Mouse (Mus musculus): ENCODE results near the gene Rnf213. TPM values are rescaled to one million over a fixed set of nuclear protein-coding genes. Genes with fewer than 3 reads are reported as not detected.

Rnf213 gene
- polyA plus RNA-seq (2012; ENCODE audit: insufficient read depth, insufficient read length, low replicate concordance, missing spikeins): not detected in 2 replicates

GRCm38 (mm10) chr11:119392800-119393482 lies at the start of gene Rnf213:
TSS of gene Rnf213 (plus strand) at chr11:119393100.
- WGBS: 4% methylated on average over 19 of the region's 19 CpGs
- H3K27ac ChIP-seq (ENCODE audit: insufficient read depth, low read depth, low read length): peak within 1 kb of the TSS; percentile 5; the same call in 1 of the 2 replicates
- TF ChIP-seq CTCF (IDR thresholded peaks at IDR 0.05; ENCODE audit: insufficient read depth, low read depth, low read length): no peak
- TF ChIP-seq POLR2A (IDR thresholded peaks at IDR 0.05; ENCODE audit: insufficient read depth, low read depth, low read length): no peak
- peaks cover 23% of the 10 kb centered on the region for H3K4me1 ChIP-seq (ENCODE audit: control insufficient read depth, insufficient read depth, low read length)
- peak within 1 kb of the TSS; percentile 47 for H3K4me3 ChIP-seq (ENCODE audit: insufficient read depth, low read depth, low read length)

GRCm38 (mm10) chr11:119344178-119344577 lies 48.7 kb upstream of the Rnf213 start:
- TF ChIP-seq CTCF (IDR thresholded peaks at IDR 0.05; ENCODE audit: insufficient read depth, low read depth, low read length): no peak
- TF ChIP-seq POLR2A (IDR thresholded peaks at IDR 0.05; ENCODE audit: insufficient read depth, low read depth, low read length): no peak
- H3K4me1 ChIP-seq (ENCODE audit: control insufficient read depth, insufficient read depth, low read length): peaks cover 9% of the 10 kb centered on the region; the same call in 1 of the 2 replicates
- H3K4me3 ChIP-seq (ENCODE audit: insufficient read depth, low read depth, low read length): no peak overlapping the region
- no peak overlapping the region for H3K27ac ChIP-seq (ENCODE audit: insufficient read depth, low read depth, low read length)
- 87% methylated on average over 8 of the region's 8 CpGs for WGBS

GRCm38 (mm10) chr11:119344865-119345264 lies 48.0 kb upstream of the Rnf213 start:
- peaks cover 9% of the 10 kb centered on the region; the same call in 1 of the 2 replicates for H3K4me1 ChIP-seq (ENCODE audit: control insufficient read depth, insufficient read depth, low read length)
- H3K4me3 ChIP-seq (ENCODE audit: insufficient read depth, low read depth, low read length): no peak overlapping the region
- TF ChIP-seq POLR2A (IDR thresholded peaks at IDR 0.05; ENCODE audit: insufficient read depth, low read depth, low read length) (no peak), CTCF (IDR thresholded peaks at IDR 0.05; ENCODE audit: insufficient read depth, low read depth, low read length) (no peak)
- H3K27ac ChIP-seq (ENCODE audit: insufficient read depth, low read depth, low read length): no peak overlapping the region
- WGBS: 61% methylated on average over 6 of the region's 6 CpGs

DNA sequence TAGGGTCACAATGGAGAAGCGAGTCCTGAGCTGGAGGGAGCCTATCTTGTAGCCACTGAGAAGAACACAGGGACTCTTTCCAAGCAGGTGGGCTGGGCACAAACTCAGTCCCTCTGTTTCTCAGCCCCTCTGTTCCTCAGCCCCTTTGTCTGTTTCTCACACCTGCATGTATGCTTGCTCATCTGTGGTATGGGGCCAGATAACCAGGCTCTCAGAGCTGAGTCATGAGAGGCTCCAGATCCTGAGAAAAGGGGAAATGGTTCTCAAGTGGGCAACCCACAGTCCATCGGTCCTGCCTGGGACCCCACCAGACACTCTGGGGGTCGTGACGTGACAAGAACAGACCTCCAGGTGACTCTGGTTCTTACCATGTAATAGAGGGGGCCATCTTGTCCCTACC lies 45.8 kb upstream of the Rnf213 start:
- Histone ChIP-seq H3K27ac (ENCODE audit: insufficient read depth, low read depth, low read length) (no peak overlapping the region), H3K4me1 (ENCODE audit: control insufficient read depth, insufficient read depth, low read length) (peaks cover 9% of the 10 kb centered on the region; the same call in 1 of the 2 replicates), H3K4me3 (ENCODE audit: insufficient read depth, low read depth, low read length) (no peak overlapping the region)
- TF ChIP-seq CTCF (IDR thresholded peaks at IDR 0.05; ENCODE audit: insufficient read depth, low read depth, low read length) (no peak), POLR2A (IDR thresholded peaks at IDR 0.05; ENCODE audit: insufficient read depth, low read depth, low read length) (no peak)
- 94% methylated on average over 4 of the region's 4 CpGs for WGBS

GRCm38 (mm10) chr11:119352113-119352512 lies 40.8 kb upstream of the Rnf213 start:
- H3K4me3 ChIP-seq (ENCODE audit: insufficient read depth, low read depth, low read length): no peak overlapping the region
- peaks cover 14% of the 10 kb centered on the region for H3K4me1 ChIP-seq (ENCODE audit: control insufficient read depth, insufficient read depth, low read length)
- no peak overlapping the region for H3K27ac ChIP-seq (ENCODE audit: insufficient read depth, low read depth, low read length)
- WGBS: 83% methylated on average over 7 of the region's 7 CpGs
- TF ChIP-seq CTCF (IDR thresholded peaks at IDR 0.05; ENCODE audit: insufficient read depth, low read depth, low read length) (no peak), POLR2A (IDR thresholded peaks at IDR 0.05; ENCODE audit: insufficient read depth, low read depth, low read length) (no peak)

- Histone ChIP-seq H3K4me3 (ENCODE audit: insufficient read depth, low read depth, low read length) (no peak overlapping the region), H3K4me1 (ENCODE audit: control insufficient read depth, insufficient read depth, low read length) (peaks cover 14% of the 10 kb centered on the region), H3K27ac (ENCODE audit: insufficient read depth, low read depth, low read length) (no peak overlapping the region)
- WGBS: 91% methylated on average over 4 of the region's 4 CpGs
- TF ChIP-seq POLR2A (IDR thresholded peaks at IDR 0.05; ENCODE audit: insufficient read depth, low read depth, low read length) (no peak), CTCF (IDR thresholded peaks at IDR 0.05; ENCODE audit: insufficient read depth, low read depth, low read length) (no peak)
These were observed 39.0 kb upstream of the Rnf213 start for GRCm38 (mm10) chr11:119353946-119354345.

DNA sequence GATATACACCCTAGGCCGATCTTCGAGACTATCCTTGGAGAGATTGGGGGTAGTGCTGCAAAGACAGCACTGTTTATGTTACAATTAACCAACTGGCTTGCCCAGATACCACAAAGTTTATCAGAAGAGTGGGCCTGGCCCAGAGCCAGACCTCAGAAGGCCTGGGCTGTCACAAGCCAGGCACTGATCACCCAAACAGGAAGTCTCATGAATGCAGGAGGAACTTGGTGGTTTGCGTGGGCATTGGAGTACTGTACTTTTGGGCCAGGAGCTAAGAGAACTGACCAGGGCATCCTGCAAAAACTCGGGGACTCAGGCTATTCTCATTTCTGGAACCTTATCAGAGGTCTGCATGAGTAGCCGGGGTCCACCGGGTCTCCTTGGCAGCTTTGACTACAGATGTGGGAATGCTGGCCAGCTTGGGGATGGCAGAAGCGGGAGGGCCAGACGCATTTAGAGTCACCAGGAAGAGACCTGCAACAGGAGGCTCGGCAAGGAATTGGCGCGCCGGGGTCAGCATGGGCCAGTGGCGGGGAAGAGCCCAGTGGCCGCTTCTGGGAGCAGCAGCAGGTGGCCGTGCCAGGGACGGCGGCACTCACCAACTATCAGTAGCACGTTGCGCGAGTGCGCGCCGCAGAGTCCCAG lies 38.0 kb upstream of the Rnf213 start:
- Histone ChIP-seq H3K4me1 (ENCODE audit: control insufficient read depth, insufficient read depth, low read length) (peaks cover 14% of the 10 kb centered on the region), H3K27ac (ENCODE audit: insufficient read depth, low read depth, low read length) (peak overlapping the region; percentile 42; the same call in 1 of the 2 replicates), H3K4me3 (ENCODE audit: insufficient read depth, low read depth, low read length) (peak overlapping the region; percentile 61)
- WGBS: 12% methylated on average over 23 of the region's 23 CpGs
- no peak for TF ChIP-seq CTCF (IDR thresholded peaks at IDR 0.05; ENCODE audit: insufficient read depth, low read depth, low read length)
- TF ChIP-seq POLR2A (IDR thresholded peaks at IDR 0.05; ENCODE audit: insufficient read depth, low read depth, low read length): no peak

DNA sequence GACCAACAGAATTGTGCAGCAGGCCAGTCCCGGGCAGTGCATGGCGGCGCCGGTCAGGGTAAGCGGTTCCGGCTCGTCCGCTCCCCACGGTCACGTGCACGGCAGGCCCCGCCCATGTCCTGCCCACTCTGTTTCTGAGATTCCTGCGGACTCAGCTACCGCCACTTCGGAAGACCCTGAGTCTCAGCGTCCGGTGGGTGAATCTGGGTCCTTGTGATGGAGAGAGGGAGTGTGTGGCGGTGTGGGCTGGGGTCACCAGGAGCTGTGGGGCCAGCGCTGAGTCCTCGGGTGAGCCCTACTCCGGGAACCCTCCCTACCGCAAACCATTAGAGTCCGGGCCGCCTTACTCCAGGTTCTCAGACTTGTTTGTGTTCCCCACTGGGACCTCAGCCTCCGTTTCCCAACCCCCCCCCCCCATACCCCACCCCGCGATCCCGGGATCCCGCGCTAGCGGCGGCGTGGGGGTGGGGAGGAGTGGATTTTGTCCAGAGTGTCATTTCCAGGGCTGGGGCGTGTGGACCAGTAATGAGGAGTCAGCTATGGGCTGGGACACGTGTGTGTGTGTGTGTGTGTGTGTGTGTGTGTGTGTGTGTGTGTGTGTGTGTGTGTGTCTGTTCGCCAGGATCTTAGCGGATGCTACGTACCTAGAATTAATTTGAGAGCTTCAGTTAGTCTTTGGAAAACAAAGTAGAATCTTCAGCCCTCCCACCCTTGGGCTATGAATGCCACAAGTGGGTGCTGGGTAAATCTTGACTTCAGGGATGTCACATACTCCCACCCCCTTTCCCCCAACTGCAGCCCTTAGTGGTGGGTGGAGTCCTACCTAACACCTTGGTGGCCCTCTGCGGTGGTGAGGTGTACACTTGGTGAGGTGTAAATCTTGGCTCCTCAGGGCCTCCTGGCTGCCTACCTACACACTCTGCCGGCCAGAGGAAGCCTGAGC lies 37.2 kb upstream of the Rnf213 start, which contains the start of the genes Sgsh and Slc26a11:
TSS of gene Sgsh (minus strand) at position 94 of the 943 bp plus-strand sequence.
TSS of gene Slc26a11 (plus strand) at position 115 of the 943 bp plus-strand sequence.
- H3K4me1 ChIP-seq (ENCODE audit: control insufficient read depth, insufficient read depth, low read length): peaks cover 14% of the 10 kb centered on the region
- 2% methylated on average over 40 of the region's 40 CpGs for WGBS
- peak within 1 kb of the TSS; percentile 42; the same call in 1 of the 2 replicates for H3K27ac ChIP-seq (ENCODE audit: insufficient read depth, low read depth, low read length)
- TF ChIP-seq CTCF (IDR thresholded peaks at IDR 0.05; ENCODE audit: insufficient read depth, low read depth, low read length): no peak
- peak within 1 kb of the TSS; percentile 61 for H3K4me3 ChIP-seq (ENCODE audit: insufficient read depth, low read depth, low read length)
